Mouse (Mus musculus) brown adipose tissue, adult 24 weeks (tissue): ENCODE results near the gene Sytl1. TPM values are rescaled to one million over a fixed set of nuclear protein-coding genes. Genes with fewer than 3 reads are reported as not detected.

Experiments used
- polyA plus RNA-seq: library from polyadenylated mRNA; stranded (reverse); fragments of >200 nt; gene quantifications from 2 replicates; pipeline ENCODE4 v1.2.4, GENCODE M21; 2012; ENCODE audit not compliant: missing spikeins, insufficient read depth, insufficient read length

Sytl1 gene
- polyA plus RNA-seq, 1 experiment = 3.2 TPM

Other genes starting within 250 kb of the Sytl1 start
- 39.6 and 39.8 TPM in 2 replicates for gene Wasf2, start 132.6 kb downstream of the Sytl1 start, polyA plus RNA-seq
- gene Cd164l2, start 51.0 kb downstream of the Sytl1 start, polyA plus RNA-seq = 3.3 and 4.1 TPM in 2 replicates
- not detected in 2 replicates for gene Gpr3, start 50.6 kb downstream of the Sytl1 start, polyA plus RNA-seq
- gene Map3k6, start 22.3 kb downstream of the Sytl1 start, polyA plus RNA-seq = 8.1 and 8.3 TPM in 2 replicates
- gene Tmem222, start 14.7 kb upstream of the Sytl1 start, polyA plus RNA-seq = 28.8 and 34.4 TPM in 2 replicates
- 25.6 TPM in 2 replicates for gene Wdtc1, start 90.4 kb upstream of the Sytl1 start, polyA plus RNA-seq
- 8.6 and 10.3 TPM in 2 replicates for gene Slc9a1, start 106.6 kb upstream of the Sytl1 start, polyA plus RNA-seq
- gene Tent5b, start 217.0 kb upstream of the Sytl1 start, polyA plus RNA-seq = 0.44 TPM in 1 of 2 replicates, not detected in the other
- gene Trnp1, start 235.4 kb upstream of the Sytl1 start, polyA plus RNA-seq = 1.0 TPM in 1 of 2 replicates, not detected in the other